Mouse (Mus musculus) kidney, postnatal 0 days (tissue): ENCODE measurements around the gene Camkv. TPM values are rescaled to one million over a fixed set of nuclear protein-coding genes. Genes with fewer than 3 reads are reported as not detected.
A peak's percentile ranks its signal among the peaks of the same experiment; 100 is the strongest.

Experiments used
- ATAC-seq: fragments of 200-750 bp; cut with Nextera tagmentation; replicated peaks from 2 replicates; pipeline ENCODE4 v1.8.0; 2017; ENCODE audit warnings: low read depth, moderate number of reproducible peaks, moderate TSS enrichment, moderate library complexity; ENCODE audit not compliant: low FRiP score
- DNase-seq: peaks from one replicate; pipeline ENCODE4 v3.0.0-alpha.2; 2016; ENCODE audit warnings: low spot score
- H3K27ac ChIP-seq: fragments of 300-500 bp; sonication (generic); 2 replicates; pipeline ENCODE4 v1.5.1; 2014; ENCODE audit warnings: mild to moderate bottlenecking
- H3K27me3 ChIP-seq: fragments of 300-500 bp; sonication (generic); 2 replicates; pipeline ENCODE4 v1.6.1; 2014; ENCODE audit warnings: low read length, mixed read lengths; ENCODE audit not compliant: insufficient read depth
- H3K36me3 ChIP-seq: fragments of 300-500 bp; sonication (generic); 2 replicates; pipeline ENCODE4 v1.6.1; 2014; ENCODE audit warnings: low read length, mixed read lengths; ENCODE audit not compliant: insufficient read depth
- H3K4me1 ChIP-seq: fragments of 300-500 bp; sonication (generic); replicated peaks from 2 replicates; pipeline ENCODE4 v1.6.1; 2014; ENCODE audit warnings: antibody characterized with exemption, low read length, mixed read lengths; ENCODE audit not compliant: insufficient read depth
- H3K4me2 ChIP-seq: fragments of 300-500 bp; sonication (generic); 2 replicates; pipeline ENCODE4 v1.6.1; 2014; ENCODE audit warnings: mild to moderate bottlenecking, low read length, moderate library complexity, mixed read lengths
- H3K4me3 ChIP-seq: fragments of 300-500 bp; sonication (generic); replicated peaks from 2 replicates; pipeline ENCODE4 v1.5.1; 2014; ENCODE audit warnings: low read depth, low read length
- H3K9ac ChIP-seq: fragments of 300-500 bp; sonication (generic); 2 replicates; pipeline ENCODE4 v1.6.1; 2014; ENCODE audit warnings: low read depth, low read length
- H3K9me3 ChIP-seq: fragments of 300-500 bp; sonication (generic); replicated peaks from 2 replicates; pipeline ENCODE4 v1.6.1; 2016; ENCODE audit warnings: low read length, inconsistent platforms, mixed read lengths
- CTCF ChIP-seq: IDR thresholded peaks from 2 replicates; pipeline ENCODE4 v1.5.1; 2016; ENCODE audit warnings: antibody characterized with exemption, low read depth, mild to moderate bottlenecking, moderate library complexity
- WGBS: fragments of 180-500 bp; shearing (Covaris S2); extraction: QIAGEN DNeasy Blood & Tissue Kit; methylation state at CpG from one replicate; pipeline ENCODE4 v1.1.7; 2014; 5-methylcytosine and 5-hydroxymethylcytosine counted together
- polyA plus RNA-seq: library from polyadenylated mRNA; unstranded; fragments of >200 nt; fragmentation: Nextera tagmentation; extraction: Ambion mirVana; gene quantifications from 2 replicates; pipeline ENCODE4 v1.2.1, GENCODE M21; 2015

Gene Camkv
- polyA plus RNA-seq, 1 experiment from 2014 or later: 0.95 TPM

DNA sequence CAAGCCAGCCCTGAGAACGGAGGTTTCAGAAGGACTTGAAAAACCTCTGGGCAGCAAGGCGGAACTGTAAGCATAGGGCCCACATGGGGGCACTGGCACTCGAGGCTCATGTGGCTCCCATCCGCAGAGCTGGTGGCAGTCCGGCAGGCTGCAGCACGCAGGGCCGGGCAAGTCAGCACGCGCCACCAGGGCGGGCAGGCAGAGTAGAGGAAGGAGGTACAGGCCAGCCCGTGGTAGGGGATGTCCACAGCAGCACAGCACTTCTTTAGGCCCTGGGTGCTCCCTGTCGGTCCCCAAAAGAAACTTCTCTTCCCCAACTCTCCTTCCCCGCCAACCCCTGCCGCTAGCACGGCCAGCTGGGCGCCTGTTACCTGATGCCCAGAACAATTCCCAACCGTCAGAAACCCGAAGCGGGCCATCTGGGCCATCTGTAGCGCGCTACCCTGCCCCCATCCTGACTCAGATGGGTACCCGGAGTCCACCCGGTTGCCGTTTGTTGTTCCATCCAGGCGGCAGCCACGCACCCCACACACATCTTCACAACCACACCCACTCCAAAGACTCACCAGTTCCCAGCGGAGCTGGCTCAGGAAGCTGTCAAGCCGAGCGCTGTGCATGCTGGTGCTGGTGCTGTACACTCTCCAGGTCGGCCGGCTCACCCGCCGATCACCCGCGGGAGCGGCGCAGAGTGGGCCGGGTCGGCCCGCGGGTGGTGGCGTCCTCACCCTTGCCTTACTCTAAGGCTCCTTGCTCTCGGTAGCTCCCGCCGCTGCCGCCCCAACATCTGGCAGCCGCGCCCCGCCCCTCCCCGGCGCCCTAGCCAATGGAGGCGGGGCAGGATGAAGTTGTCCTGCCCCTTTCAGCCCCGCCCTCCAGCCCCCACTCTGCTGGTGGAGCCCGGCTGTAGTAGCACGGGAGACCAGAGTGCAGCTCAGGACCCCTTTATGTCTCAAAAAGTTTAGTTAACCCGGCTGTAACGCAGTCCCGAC lies 50.0 kb downstream of the Camkv start, which contains the start of gene Inka1:
Inka1 (minus strand) TSS at position 749 of the 989 bp plus-strand sequence.
- WGBS: under 1% methylated on average over 58 of the region's 58 CpGs
- peak; percentile 44 for ATAC-seq
- H3K4me1 ChIP-seq: peaks cover 22% of the 10 kb centered on the region

DNA sequence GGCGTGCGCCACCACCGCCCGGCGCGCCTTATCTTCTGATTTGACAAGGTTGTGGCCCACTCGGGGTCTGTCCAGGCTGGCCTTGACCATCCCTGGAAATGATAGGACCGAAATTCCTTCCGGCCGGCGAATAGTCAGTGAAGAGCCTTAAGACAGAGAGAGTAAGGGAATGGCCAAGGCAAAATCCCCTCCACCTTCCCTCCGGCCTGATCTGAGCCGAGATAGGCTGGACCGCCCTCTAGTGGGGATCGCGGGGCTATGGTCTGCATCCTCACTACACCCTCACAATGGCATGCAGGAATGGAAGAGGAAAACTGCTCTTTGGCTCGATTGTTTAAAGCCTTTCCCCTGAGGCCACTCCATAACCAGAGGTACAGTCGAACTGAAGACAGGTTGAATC lies 50.9 kb downstream of the Camkv start:
- ATAC-seq (peak; percentile 30), DNase-seq (peak; percentile 95)
- Histone ChIP-seq H3K36me3 (no peaks in the 10 kb centered on the region), H3K4me3 (peak overlapping the region; percentile 67), H3K9ac (no peak overlapping the region), H3K9me3 (no peaks in the 10 kb centered on the region), H3K27me3 (no peaks in the 10 kb centered on the region), H3K4me1 (peaks cover 22% of the 10 kb centered on the region), H3K27ac (peak overlapping the region; percentile 98; the same call in 1 of the 2 replicates), H3K4me2 (peak overlapping the region; percentile 82)
- WGBS: 1% methylated on average over 18 of the region's 18 CpGs
- TF ChIP-seq CTCF: peak; percentile 96

More for the DNA sequence above, 50.0 kb downstream of the Camkv start, which contains the start of gene Inka1:
- Histone ChIP-seq H3K27me3 (no peaks in the 10 kb centered on the region), H3K27ac (peak within 1 kb of the TSS; percentile 98), H3K4me3 (peak within 1 kb of the TSS; percentile 67), H3K9ac (peak within 1 kb of the TSS; percentile 67), H3K4me2 (peak within 1 kb of the TSS; percentile 82), H3K9me3 (no peaks in the 10 kb centered on the region), H3K36me3 (no peaks in the 10 kb centered on the region)
- DNase-seq: peak; percentile 94
- TF ChIP-seq CTCF: no peak; the same call in 1 of the 2 replicates

DNA sequence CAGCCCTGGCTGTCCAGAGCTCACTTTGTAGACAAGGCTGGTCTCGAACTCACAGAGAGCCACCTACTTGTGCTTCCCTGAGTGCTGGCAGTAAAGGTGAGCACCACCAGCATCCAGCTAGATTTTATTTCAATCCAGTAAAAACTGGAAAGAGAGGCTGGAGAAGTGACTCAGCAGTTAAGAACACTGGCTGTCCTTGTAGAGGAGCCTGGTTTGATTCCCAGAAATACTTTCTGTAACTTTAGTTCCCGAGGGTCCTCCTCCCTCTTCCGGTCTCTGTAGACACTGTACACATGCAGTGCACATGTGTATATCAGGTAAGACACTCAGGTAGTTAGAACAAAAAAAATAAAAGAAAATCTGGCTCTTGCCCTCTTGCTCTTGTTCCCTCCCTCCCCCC lies 52.5 kb downstream of the Camkv start:
- no peak for ATAC-seq
- Histone ChIP-seq H3K9ac (no peak overlapping the region), H3K4me1 (peaks cover 10% of the 10 kb centered on the region; the same call in 1 of the 2 replicates), H3K9me3 (no peaks in the 10 kb centered on the region), H3K4me2 (no peak overlapping the region), H3K27ac (no peak overlapping the region), H3K4me3 (no peak overlapping the region), H3K27me3 (no peaks in the 10 kb centered on the region), H3K36me3 (no peaks in the 10 kb centered on the region)
- WGBS: 76% methylated on average over 3 of the region's 3 CpGs
- no peak for DNase-seq
- no peak for TF ChIP-seq CTCF

DNA sequence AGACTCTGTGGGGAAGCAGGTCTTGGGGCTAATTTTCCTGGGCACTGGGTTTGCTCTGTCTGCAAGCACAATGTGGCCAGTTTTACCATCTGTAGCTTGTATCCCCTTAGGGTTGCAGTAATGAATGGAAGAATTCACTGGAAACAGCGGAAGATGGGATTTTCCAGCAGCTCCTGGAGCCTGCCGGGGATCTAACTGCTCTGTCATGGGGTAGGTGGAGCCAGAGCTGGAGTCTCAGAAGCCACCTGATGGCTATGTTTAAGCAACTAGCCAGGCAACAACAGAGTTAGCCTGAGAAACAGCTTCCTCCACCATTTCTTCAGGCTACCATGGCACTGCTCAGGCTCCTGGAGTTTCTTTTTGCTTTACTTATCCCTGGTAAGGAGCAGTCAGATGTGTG lies 56.7 kb downstream of the Camkv start, which contains the start of gene Cdhr4:
Cdhr4 (plus strand) TSS at position 301 of the 400 bp plus-strand sequence.
- Histone ChIP-seq H3K4me1 (no peaks in the 10 kb centered on the region), H3K27ac (no peak within 1 kb of the TSS), H3K4me3 (no peak within 1 kb of the TSS), H3K9me3 (no peaks in the 10 kb centered on the region), H3K27me3 (no peaks in the 10 kb centered on the region), H3K4me2 (no peak within 1 kb of the TSS), H3K36me3 (no peaks in the 10 kb centered on the region), H3K9ac (no peak within 1 kb of the TSS)
- no peak for TF ChIP-seq CTCF
- ATAC-seq (no peak), DNase-seq (no peak)
- WGBS: 70% methylated on average over 2 of the region's 2 CpGs

DNA sequence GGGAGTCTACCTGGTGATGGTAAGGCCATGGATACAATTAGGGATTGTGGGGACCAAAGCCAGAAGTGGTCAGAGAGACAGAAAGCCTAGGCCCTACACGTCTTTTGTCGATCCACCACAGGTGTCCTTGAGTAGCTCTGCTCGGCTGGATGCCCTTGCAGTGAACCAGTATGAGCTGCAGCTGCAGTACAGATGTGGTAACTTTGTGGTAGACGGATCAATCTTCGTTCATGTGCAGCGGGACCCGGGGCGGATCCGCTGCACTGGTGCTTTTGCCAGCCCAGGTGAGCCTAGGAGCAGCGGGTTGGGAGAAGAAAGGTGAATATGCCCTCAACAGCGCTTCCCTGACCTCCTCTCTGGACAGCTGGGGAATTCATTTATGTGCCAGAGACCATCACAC lies 57.5 kb downstream of the Camkv start:
- H3K27me3 ChIP-seq: no peaks in the 10 kb centered on the region
- H3K36me3 ChIP-seq: no peaks in the 10 kb centered on the region
- no peak overlapping the region for H3K4me3 ChIP-seq
- no peak overlapping the region for H3K9ac ChIP-seq
- no peaks in the 10 kb centered on the region for H3K9me3 ChIP-seq
- TF ChIP-seq CTCF: no peak
- H3K27ac ChIP-seq: no peak overlapping the region
- ATAC-seq: no peak
- no peaks in the 10 kb centered on the region for H3K4me1 ChIP-seq
- no peak for DNase-seq
- H3K4me2 ChIP-seq: no peak overlapping the region
- 91% methylated on average over 11 of the region's 11 CpGs for WGBS

DNA sequence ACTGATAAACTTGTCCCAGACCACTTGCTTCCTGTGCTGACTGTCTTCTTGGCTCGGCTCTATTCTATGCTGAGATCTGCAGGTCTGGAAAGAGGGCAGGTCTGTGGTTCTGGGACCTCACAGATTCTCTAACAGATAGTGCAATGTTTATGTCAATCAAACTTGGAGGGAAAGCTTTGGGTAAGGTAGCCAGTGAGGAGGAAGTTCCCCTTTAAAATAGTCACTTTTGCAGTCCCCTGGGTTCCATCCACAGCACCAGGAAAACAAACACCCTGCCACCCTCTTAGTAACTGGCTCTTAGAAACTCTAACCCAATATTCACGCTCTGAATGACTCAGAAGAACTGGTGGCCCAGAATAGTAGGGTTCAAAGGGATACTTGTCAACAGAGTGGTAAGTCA lies 59.0 kb downstream of the Camkv start:
- ATAC-seq: no peak
- H3K36me3 ChIP-seq: no peaks in the 10 kb centered on the region

More for the DNA sequence above, 59.0 kb downstream of the Camkv start:
- Histone ChIP-seq H3K4me2 (no peak overlapping the region), H3K27me3 (no peaks in the 10 kb centered on the region), H3K9ac (no peak overlapping the region), H3K27ac (no peak overlapping the region), H3K4me3 (no peak overlapping the region), H3K4me1 (no peaks in the 10 kb centered on the region), H3K9me3 (no peaks in the 10 kb centered on the region)
- DNase-seq: no peak
- 45% methylated on average over 2 of the region's 2 CpGs for WGBS
- no peak for TF ChIP-seq CTCF
